Mouse (Mus musculus): ENCODE measurements around the gene Epb41l3. TPM values are rescaled to one million over a fixed set of nuclear protein-coding genes. Genes with fewer than 3 reads are reported as not detected.
A peak's percentile ranks its signal among the peaks of the same experiment; 100 is the strongest.

Gene Epb41l3
- polyA plus RNA-seq, 1 experiment from 2014 or later = 85.5 TPM

DNA sequence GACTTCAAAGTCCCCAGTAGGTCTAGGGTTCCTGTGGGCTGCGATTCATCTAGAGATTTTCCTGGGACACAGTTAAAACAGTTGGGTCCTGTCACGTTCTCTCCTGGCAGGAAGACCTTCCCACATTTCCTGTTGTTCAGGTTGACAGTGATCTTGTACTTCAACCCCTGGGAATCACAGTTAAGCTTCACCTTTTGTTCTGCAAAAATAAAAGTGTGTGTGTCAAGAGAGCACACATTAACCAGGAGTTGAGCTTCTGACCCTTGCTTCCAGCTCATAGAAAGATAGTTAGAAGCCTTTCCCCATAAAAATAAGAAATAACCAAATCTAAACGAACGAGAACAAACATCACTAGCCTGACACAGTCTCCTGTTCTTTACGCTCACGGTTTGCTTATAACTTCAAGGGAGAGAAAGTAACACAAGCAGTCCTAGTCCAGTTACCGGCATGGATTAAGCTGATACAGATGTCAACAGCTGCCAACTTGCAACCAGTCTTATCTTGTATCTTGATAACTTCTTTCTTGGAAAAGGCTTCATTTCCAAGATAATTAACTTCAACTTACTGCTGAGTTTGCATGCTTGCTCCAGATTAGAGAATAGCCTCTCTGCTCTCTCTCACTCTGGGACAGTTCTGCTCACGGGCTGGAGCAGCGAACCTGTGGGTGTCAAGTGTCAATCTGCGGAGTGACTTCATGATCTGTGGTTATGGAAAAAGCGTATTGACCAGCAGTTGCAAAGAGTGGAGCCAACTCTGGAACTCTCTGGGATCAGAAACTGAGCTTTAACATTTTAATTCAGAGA, 7.3 kb upstream of the Epb41l3 start:
- Histone ChIP-seq H3K4me1 (replicated peaks; ENCODE audit: control insufficient read depth, insufficient read depth, low read length) (no peaks in the 10 kb centered on the region), H3K4me3 (ENCODE audit: low read depth, low read length) (no peak overlapping the region), H3K9me3 (ENCODE audit: control insufficient read depth, low read length) (no peaks in the 10 kb centered on the region), H3K9ac (ENCODE audit: low read depth, low read length) (no peak overlapping the region), H3K36me3 (ENCODE audit: control insufficient read depth, insufficient read depth, low read length) (no peaks in the 10 kb centered on the region), H3K27ac (ENCODE audit: low read depth, low read length) (no peak overlapping the region), H3K4me2 (replicated peaks; ENCODE audit: low read depth, low read length) (no peak overlapping the region), H3K27me3 (ENCODE audit: control insufficient read depth, insufficient read depth, low read length) (no peaks in the 10 kb centered on the region)
- DNase-seq (ENCODE audit: low spot score) (no peak), ATAC-seq (ENCODE audit: low FRiP score) (no peak)
- WGBS = 71% methylated on average over 11 of the region's 11 CpGs

DNA sequence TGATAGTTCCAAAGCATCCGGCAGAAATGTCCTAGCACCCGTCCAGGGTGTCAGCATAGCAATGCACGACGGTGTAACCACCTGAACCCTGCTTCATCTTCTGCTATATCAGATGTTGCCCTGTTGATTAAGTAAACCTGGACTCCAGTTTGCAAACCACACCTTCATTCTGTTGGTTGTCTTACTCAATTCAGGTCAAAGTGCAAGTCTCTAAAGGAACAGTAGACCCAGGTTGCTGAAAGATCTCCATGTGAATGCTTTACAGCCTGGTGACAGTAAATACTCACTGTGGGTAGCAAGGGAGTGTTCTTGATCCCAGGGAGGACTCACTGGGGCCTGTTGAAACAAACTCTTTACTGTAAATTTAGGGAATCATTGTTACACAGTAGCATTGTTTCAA, 1.4 kb upstream of the Epb41l3 start:
- no peak for ATAC-seq (ENCODE audit: low FRiP score)
- Histone ChIP-seq H3K9ac (ENCODE audit: low read depth, low read length) (no peak overlapping the region), H3K4me3 (ENCODE audit: low read depth, low read length) (no peak overlapping the region), H3K27ac (ENCODE audit: low read depth, low read length) (no peak overlapping the region), H3K9me3 (ENCODE audit: control insufficient read depth, low read length) (no peaks in the 10 kb centered on the region), H3K4me2 (replicated peaks; ENCODE audit: low read depth, low read length) (no peak overlapping the region), H3K27me3 (ENCODE audit: control insufficient read depth, insufficient read depth, low read length) (peaks cover 15% of the 10 kb centered on the region), H3K36me3 (ENCODE audit: control insufficient read depth, insufficient read depth, low read length) (no peaks in the 10 kb centered on the region), H3K4me1 (replicated peaks; ENCODE audit: control insufficient read depth, insufficient read depth, low read length) (no peaks in the 10 kb centered on the region; the same call in 1 of the 2 replicates)
- 81% methylated on average over 4 of the region's 4 CpGs for WGBS
- DNase-seq (ENCODE audit: low spot score) = no peak

DNA sequence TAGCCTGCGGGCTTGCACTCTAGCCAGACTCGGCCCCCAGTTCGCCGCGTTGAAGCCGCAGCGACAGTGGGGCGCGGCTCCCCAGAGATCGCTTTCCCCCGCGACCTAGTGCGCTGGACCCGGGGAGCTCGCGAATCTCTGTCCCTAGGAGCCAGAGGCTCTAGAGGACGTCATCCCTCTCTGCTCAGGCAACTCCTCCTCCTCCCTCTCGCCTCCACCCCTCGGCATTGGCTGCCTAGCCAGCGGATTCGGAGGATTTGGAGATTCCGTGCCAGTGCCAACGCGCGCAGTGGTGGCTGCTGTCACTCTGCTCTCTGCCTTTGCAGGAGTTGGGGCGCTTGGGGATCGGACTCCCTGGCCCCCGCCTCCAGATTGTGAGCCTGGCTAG, 749 bp downstream of the Epb41l3 start:
- Histone ChIP-seq H3K9me3 (ENCODE audit: control insufficient read depth, low read length) (no peaks in the 10 kb centered on the region), H3K4me1 (replicated peaks; ENCODE audit: control insufficient read depth, insufficient read depth, low read length) (no peaks in the 10 kb centered on the region; the same call in 1 of the 2 replicates), H3K4me3 (ENCODE audit: low read depth, low read length) (peak overlapping the region; percentile 54), H3K27me3 (ENCODE audit: control insufficient read depth, insufficient read depth, low read length) (peaks cover 15% of the 10 kb centered on the region), H3K9ac (ENCODE audit: low read depth, low read length) (0 out of 2 replicates have a peak overlapping the region, but pooled peaks have one; percentile 35), H3K27ac (ENCODE audit: low read depth, low read length) (no peak overlapping the region), H3K36me3 (ENCODE audit: control insufficient read depth, insufficient read depth, low read length) (no peaks in the 10 kb centered on the region), H3K4me2 (replicated peaks; ENCODE audit: low read depth, low read length) (peak overlapping the region; percentile 100)
- WGBS = under 1% methylated on average over 27 of the region's 28 CpGs
- ATAC-seq (ENCODE audit: low FRiP score) (peak; percentile 63), DNase-seq (ENCODE audit: low spot score) (peak; percentile 62)

DNA sequence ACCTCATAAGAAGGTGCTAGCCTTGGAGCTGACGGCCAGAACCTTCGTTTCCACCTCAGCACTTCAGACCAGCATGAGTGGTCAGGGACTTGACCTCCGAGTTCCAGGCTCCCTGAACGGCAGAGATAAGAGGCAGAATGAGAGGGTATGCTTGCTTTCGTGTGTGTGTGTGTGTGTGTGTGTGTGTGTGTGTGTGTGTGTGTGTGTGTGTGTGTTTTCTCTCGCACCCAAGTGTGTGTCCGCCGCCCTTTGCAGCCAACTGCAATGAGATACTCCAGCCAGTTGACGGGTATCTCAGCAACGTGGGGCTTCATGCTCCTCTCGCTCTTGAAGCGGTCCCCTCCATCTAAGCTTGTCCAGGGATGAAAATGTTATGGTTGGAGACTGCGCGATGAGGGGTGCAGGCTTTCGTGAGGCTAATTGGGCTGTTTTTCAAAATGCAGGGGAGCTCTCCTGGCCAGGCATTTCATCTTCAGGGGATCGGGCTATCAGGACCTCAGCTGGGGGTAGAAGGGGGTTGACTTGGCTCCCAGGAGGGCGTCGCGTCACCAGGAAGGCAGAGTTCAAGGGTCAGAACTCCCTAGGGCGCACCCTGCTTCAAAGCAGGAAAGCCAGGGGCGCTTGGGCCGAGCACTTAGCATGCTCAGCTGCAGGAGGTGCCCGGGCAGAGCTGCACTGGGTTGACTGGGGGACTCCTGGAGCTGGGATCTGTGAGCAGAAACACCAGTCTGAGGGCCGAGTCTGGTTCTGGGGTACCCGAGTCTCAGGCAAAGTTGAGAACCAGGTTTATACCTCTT, 1.5 kb downstream of the Epb41l3 start:
- Histone ChIP-seq H3K4me1 (replicated peaks; ENCODE audit: control insufficient read depth, insufficient read depth, low read length) (no peaks in the 10 kb centered on the region; the same call in 1 of the 2 replicates), H3K36me3 (ENCODE audit: control insufficient read depth, insufficient read depth, low read length) (no peaks in the 10 kb centered on the region), H3K9ac (ENCODE audit: low read depth, low read length) (no peak overlapping the region), H3K9me3 (ENCODE audit: control insufficient read depth, low read length) (no peaks in the 10 kb centered on the region), H3K27me3 (ENCODE audit: control insufficient read depth, insufficient read depth, low read length) (peaks cover 15% of the 10 kb centered on the region), H3K4me2 (replicated peaks; ENCODE audit: low read depth, low read length) (peak overlapping the region; percentile 100), H3K4me3 (ENCODE audit: low read depth, low read length) (peak overlapping the region; percentile 54), H3K27ac (ENCODE audit: low read depth, low read length) (no peak overlapping the region)
- peak; percentile 20; the same call in 1 of the 2 replicates for ATAC-seq (ENCODE audit: low FRiP score)
- DNase-seq (ENCODE audit: low spot score) = peak; percentile 40
- WGBS = under 1% methylated on average over 25 of the region's 25 CpGs

DNA sequence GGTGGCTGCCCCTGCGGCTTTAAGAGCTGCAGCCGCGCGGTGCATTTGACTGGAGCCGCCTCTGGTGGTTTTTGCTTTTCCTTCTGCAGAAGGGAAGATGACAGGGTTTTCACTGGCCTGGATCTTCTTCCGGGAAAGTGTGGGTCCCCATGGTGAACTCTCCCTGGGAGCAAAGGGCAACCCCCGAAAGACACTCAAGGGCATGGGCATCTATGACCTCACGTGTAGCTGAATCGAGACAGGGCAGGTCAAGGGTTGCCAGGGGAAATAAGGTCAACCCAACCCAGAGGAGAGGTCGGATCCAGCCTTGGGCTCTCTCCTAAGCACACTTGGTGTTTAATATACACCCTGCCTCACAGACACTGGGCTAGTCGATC, 2.0 kb downstream of the Epb41l3 start:
- H3K27me3 ChIP-seq (ENCODE audit: control insufficient read depth, insufficient read depth, low read length) = peaks cover 15% of the 10 kb centered on the region
- no peaks in the 10 kb centered on the region for H3K9me3 ChIP-seq (ENCODE audit: control insufficient read depth, low read length)
- H3K4me2 ChIP-seq (replicated peaks; ENCODE audit: low read depth, low read length) = peak overlapping the region; percentile 100
- H3K9ac ChIP-seq (ENCODE audit: low read depth, low read length) = no peak overlapping the region
- no peaks in the 10 kb centered on the region; the same call in 1 of the 2 replicates for H3K4me1 ChIP-seq (replicated peaks; ENCODE audit: control insufficient read depth, insufficient read depth, low read length)
- ATAC-seq (ENCODE audit: low FRiP score) (no peak), DNase-seq (ENCODE audit: low spot score) (no peak)
- H3K27ac ChIP-seq (ENCODE audit: low read depth, low read length) = no peak overlapping the region
- 0 out of 2 replicates have a peak overlapping the region, but pooled peaks have one; percentile 15 for H3K4me3 ChIP-seq (ENCODE audit: low read depth, low read length)
- no peaks in the 10 kb centered on the region for H3K36me3 ChIP-seq (ENCODE audit: control insufficient read depth, insufficient read depth, low read length)
- WGBS = 13% methylated on average over 11 of the region's 11 CpGs

DNA sequence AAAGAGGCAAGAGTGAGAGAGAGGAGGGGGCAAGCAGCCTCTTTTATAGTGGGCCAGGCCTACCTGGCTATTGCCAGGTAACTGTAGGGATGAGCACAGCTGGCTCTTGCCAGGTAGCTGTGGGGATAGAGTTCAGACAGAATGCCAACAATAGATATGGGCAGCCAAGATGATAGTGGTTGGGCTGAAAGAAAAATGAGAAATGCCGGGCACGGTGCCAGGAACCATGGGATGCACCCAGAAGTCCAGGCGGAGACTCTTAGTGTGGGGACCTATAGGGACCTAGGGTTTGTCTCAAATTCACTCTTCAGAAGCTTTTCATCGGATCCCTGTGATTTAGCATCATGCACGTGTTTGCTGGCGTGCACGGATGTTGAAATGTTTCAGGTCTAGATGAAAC, 6.8 kb downstream of the Epb41l3 start:
- no peaks in the 10 kb centered on the region for H3K36me3 ChIP-seq (ENCODE audit: control insufficient read depth, insufficient read depth, low read length)
- H3K27me3 ChIP-seq (ENCODE audit: control insufficient read depth, insufficient read depth, low read length) = peaks cover 4% of the 10 kb centered on the region
- H3K27ac ChIP-seq (ENCODE audit: low read depth, low read length) = no peak overlapping the region
- H3K9ac ChIP-seq (ENCODE audit: low read depth, low read length) = no peak overlapping the region
- no peak overlapping the region for H3K4me3 ChIP-seq (ENCODE audit: low read depth, low read length)
- WGBS = 86% methylated on average over 7 of the region's 7 CpGs
- no peak for ATAC-seq (ENCODE audit: low FRiP score)
- H3K4me2 ChIP-seq (replicated peaks; ENCODE audit: low read depth, low read length) = no peak overlapping the region
- H3K9me3 ChIP-seq (ENCODE audit: control insufficient read depth, low read length) = no peaks in the 10 kb centered on the region
- no peak for DNase-seq (ENCODE audit: low spot score)
- H3K4me1 ChIP-seq (replicated peaks; ENCODE audit: control insufficient read depth, insufficient read depth, low read length) = no peaks in the 10 kb centered on the region

DNA sequence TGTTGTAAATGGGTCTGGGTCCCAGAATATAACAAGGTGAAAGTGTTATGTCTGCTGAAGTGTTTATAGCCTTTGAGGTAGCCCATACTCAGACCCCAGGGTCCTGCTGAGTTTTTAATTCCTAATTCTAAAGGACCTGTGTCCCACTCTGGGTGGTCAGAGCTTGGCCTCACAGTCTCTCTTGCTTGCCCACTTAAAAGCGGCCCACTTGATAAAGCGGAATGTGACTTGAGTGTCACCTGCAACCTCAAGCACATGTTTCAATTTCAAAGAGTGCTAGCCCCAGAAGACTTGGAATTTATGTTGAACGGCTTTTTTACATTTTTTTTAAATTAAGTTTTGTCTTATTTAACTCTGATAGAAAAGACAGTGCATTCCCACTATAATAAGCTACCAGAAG, 16.1 kb downstream of the Epb41l3 start:
- Histone ChIP-seq H3K4me1 (replicated peaks; ENCODE audit: control insufficient read depth, insufficient read depth, low read length) (no peaks in the 10 kb centered on the region), H3K9me3 (ENCODE audit: control insufficient read depth, low read length) (no peaks in the 10 kb centered on the region), H3K27me3 (ENCODE audit: control insufficient read depth, insufficient read depth, low read length) (no peaks in the 10 kb centered on the region), H3K27ac (ENCODE audit: low read depth, low read length) (no peak overlapping the region), H3K4me3 (ENCODE audit: low read depth, low read length) (no peak overlapping the region), H3K9ac (ENCODE audit: low read depth, low read length) (no peak overlapping the region), H3K4me2 (replicated peaks; ENCODE audit: low read depth, low read length) (no peak overlapping the region), H3K36me3 (ENCODE audit: control insufficient read depth, insufficient read depth, low read length) (no peaks in the 10 kb centered on the region)
- no peak for DNase-seq (ENCODE audit: low spot score)
- ATAC-seq (ENCODE audit: low FRiP score) = no peak
- WGBS = 89% methylated on average over 3 of the region's 3 CpGs

DNA sequence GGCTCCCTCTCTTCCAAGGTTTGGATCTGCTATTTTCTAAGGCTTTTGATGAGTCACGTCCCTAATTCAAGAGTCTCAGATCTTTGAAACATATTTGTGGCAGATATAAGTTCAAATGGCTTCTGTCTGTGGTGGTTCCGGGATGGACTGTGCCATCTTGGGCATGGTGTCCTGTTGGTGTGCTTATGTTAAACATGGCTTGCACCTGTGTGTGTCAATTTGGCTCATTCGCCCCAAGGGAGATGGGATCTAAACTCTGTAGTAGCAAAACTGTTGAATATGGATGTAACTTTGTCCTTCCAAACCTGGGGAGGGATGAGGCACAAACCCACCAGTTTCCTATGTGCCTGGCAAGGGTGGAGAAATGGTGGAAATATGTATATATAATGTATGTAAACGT, 21.6 kb downstream of the Epb41l3 start:
- H3K27me3 ChIP-seq (ENCODE audit: control insufficient read depth, insufficient read depth, low read length) = no peaks in the 10 kb centered on the region
- H3K27ac ChIP-seq (ENCODE audit: low read depth, low read length) = no peak overlapping the region
- ATAC-seq (ENCODE audit: low FRiP score) (no peak), DNase-seq (ENCODE audit: low spot score) (no peak)
- no peaks in the 10 kb centered on the region for H3K4me1 ChIP-seq (replicated peaks; ENCODE audit: control insufficient read depth, insufficient read depth, low read length)
- H3K36me3 ChIP-seq (ENCODE audit: control insufficient read depth, insufficient read depth, low read length) = no peaks in the 10 kb centered on the region
- no peak overlapping the region for H3K4me3 ChIP-seq (ENCODE audit: low read depth, low read length)
- no peak overlapping the region for H3K4me2 ChIP-seq (replicated peaks; ENCODE audit: low read depth, low read length)
- H3K9ac ChIP-seq (ENCODE audit: low read depth, low read length) = no peak overlapping the region
- no peaks in the 10 kb centered on the region for H3K9me3 ChIP-seq (ENCODE audit: control insufficient read depth, low read length)
- 87% methylated on average over 4 of the region's 4 CpGs for WGBS

All from hindbrain, embryonic 11.5 days (tissue).